Mouse (Mus musculus) testis, adult 2 months (tissue): ENCODE measurements around the gene Sergef. TPM values are rescaled to one million over a fixed set of nuclear protein-coding genes. Genes with fewer than 3 reads are reported as not detected.

Experiments
- H3K27ac ChIP-seq: fragments of 200-500 bp; 2 replicates; pipeline ENCODE4 v1.5.1; 2012; ENCODE audit warnings: low read depth, low read length; ENCODE audit not compliant: control insufficient read depth, insufficient read depth
- H3K27me3 ChIP-seq: fragments of 200-500 bp; 2 replicates; pipeline ENCODE4 v1.6.1; 2012; ENCODE audit warnings: mild to moderate bottlenecking, low read length, moderate library complexity; ENCODE audit not compliant: control insufficient read depth, insufficient read depth
- H3K36me3 ChIP-seq: fragments of 200-500 bp; 2 replicates; pipeline ENCODE4 v1.6.1; 2012; ENCODE audit warnings: mild to moderate bottlenecking, low read length; ENCODE audit not compliant: control insufficient read depth, insufficient read depth
- H3K4me1 ChIP-seq: fragments of 200-500 bp; 2 replicates; pipeline ENCODE4 v1.6.1; 2012; ENCODE audit warnings: low read length; ENCODE audit not compliant: control insufficient read depth, insufficient read depth
- H3K4me3 ChIP-seq: fragments of 200-500 bp; 2 replicates; pipeline ENCODE4 v1.5.1; 2012; ENCODE audit warnings: low read depth, mild to moderate bottlenecking, low read length, moderate library complexity, mixed read lengths; ENCODE audit not compliant: control insufficient read depth
- CTCF ChIP-seq: fragments of 200-500 bp; IDR thresholded peaks from 2 replicates; pipeline ENCODE4 v1.5.1; 2012; ENCODE audit warnings: low read depth, mild to moderate bottlenecking, inconsistent platforms, low read length, moderate library complexity; ENCODE audit not compliant: control insufficient read depth, insufficient read depth, insufficient replicate concordance
- POLR2A ChIP-seq: fragments of 200-500 bp; IDR thresholded peaks from 2 replicates; pipeline ENCODE4 v1.6.1; 2012; ENCODE audit warnings: low read depth, mild to moderate bottlenecking, inconsistent platforms, low read length, moderate library complexity; ENCODE audit not compliant: control insufficient read depth
- polyA plus RNA-seq: library from polyadenylated mRNA; depleted of rRNA; stranded (reverse); fragments of >200 nt; gene quantifications from 2 replicates; pipeline ENCODE4 v1.2.3, GENCODE M21; 2012

Gene Sergef
- polyA plus RNA-seq, 1 experiment: 7.7 TPM

GRCm38 (mm10) chr7:46551935-46552752 is 87.5 kb downstream of the Sergef start:
- Histone ChIP-seq H3K4me3 (no peak overlapping the region), H3K36me3 (no peaks in the 10 kb centered on the region), H3K27me3 (no peaks in the 10 kb centered on the region), H3K27ac (no peak overlapping the region), H3K4me1 (no peaks in the 10 kb centered on the region; the same call in 1 of the 2 replicates)
- no peak for TF ChIP-seq CTCF
- no peak for TF ChIP-seq POLR2A

GRCm38 (mm10) chr7:46551173-46551572 is 88.4 kb downstream of the Sergef start:
- H3K36me3 ChIP-seq: no peaks in the 10 kb centered on the region
- TF ChIP-seq POLR2A: no peak
- TF ChIP-seq CTCF: no peak
- H3K4me1 ChIP-seq: no peaks in the 10 kb centered on the region; the same call in 1 of the 2 replicates
- no peak overlapping the region for H3K27ac ChIP-seq
- no peak overlapping the region for H3K4me3 ChIP-seq
- no peaks in the 10 kb centered on the region for H3K27me3 ChIP-seq

GRCm38 (mm10) chr7:46548124-46548523 is 91.5 kb downstream of the Sergef start:
- Histone ChIP-seq H3K27ac (no peak overlapping the region), H3K27me3 (no peaks in the 10 kb centered on the region), H3K36me3 (no peaks in the 10 kb centered on the region), H3K4me1 (no peaks in the 10 kb centered on the region; the same call in 1 of the 2 replicates), H3K4me3 (no peak overlapping the region)
- TF ChIP-seq POLR2A: no peak
- no peak for TF ChIP-seq CTCF

GRCm38 (mm10) chr7:46547642-46548041 is 92.0 kb downstream of the Sergef start:
- H3K27ac ChIP-seq: no peak overlapping the region
- no peak for TF ChIP-seq POLR2A
- TF ChIP-seq CTCF: no peak
- no peaks in the 10 kb centered on the region for H3K27me3 ChIP-seq
- no peaks in the 10 kb centered on the region; the same call in 1 of the 2 replicates for H3K4me1 ChIP-seq
- no peak overlapping the region for H3K4me3 ChIP-seq
- no peaks in the 10 kb centered on the region for H3K36me3 ChIP-seq

- no peak overlapping the region for H3K27ac ChIP-seq
- H3K4me1 ChIP-seq: no peaks in the 10 kb centered on the region; the same call in 1 of the 2 replicates
- no peaks in the 10 kb centered on the region for H3K36me3 ChIP-seq
- H3K27me3 ChIP-seq: no peaks in the 10 kb centered on the region
- TF ChIP-seq POLR2A (no peak), CTCF (no peak)
- H3K4me3 ChIP-seq: no peak overlapping the region
Observed at GRCm38 (mm10) chr7:46546539-46546938, 93.1 kb downstream of the Sergef start.

- Histone ChIP-seq H3K27ac (no peak overlapping the region), H3K4me3 (no peak overlapping the region), H3K4me1 (no peaks in the 10 kb centered on the region; the same call in 1 of the 2 replicates), H3K36me3 (no peaks in the 10 kb centered on the region), H3K27me3 (no peaks in the 10 kb centered on the region)
- TF ChIP-seq POLR2A: no peak
- no peak for TF ChIP-seq CTCF
Observed at GRCm38 (mm10) chr7:46544195-46544641, 95.4 kb downstream of the Sergef start.

GRCm38 (mm10) chr7:46542117-46542516 is 97.5 kb downstream of the Sergef start:
- H3K36me3 ChIP-seq: no peaks in the 10 kb centered on the region
- TF ChIP-seq CTCF (no peak), POLR2A (no peak)
- no peak overlapping the region for H3K4me3 ChIP-seq
- no peaks in the 10 kb centered on the region; the same call in 1 of the 2 replicates for H3K4me1 ChIP-seq
- H3K27me3 ChIP-seq: no peaks in the 10 kb centered on the region
- no peak overlapping the region for H3K27ac ChIP-seq
